Mouse (Mus musculus) embryo, embryonic 10 days (tissue): Measurements from ENCODE around the gene Use1.
A peak's percentile ranks its signal among the peaks of the same experiment; 100 is the strongest.
"Not testable (repeated sequence)": the region's sequence is repeated elsewhere in the genome, so short reads cannot be mapped to it uniquely, and the experiment has no call there.

Source experiments
- DNase-seq: peaks from one replicate; pipeline ENCODE4 v3.0.0-alpha.2; 2015; ENCODE audit warnings: low spot score

The Use1 gene

GRCm38 (mm10) chr8:71366771-71367528, at the start of gene Use1:
Gene Use1, plus strand, starts transcription at chr8:71366848.
- peak; percentile 99 for DNase-seq

- DNase-seq: not testable (repeated sequence)
Observed at GRCm38 (mm10) chr8:71318610-71319009, 48.0 kb upstream of the Use1 start.

GRCm38 (mm10) chr8:71319760-71320159, 46.9 kb upstream of the Use1 start:
- DNase-seq: not testable (repeated sequence)

- DNase-seq: no peak
Observed at GRCm38 (mm10) chr8:71322939-71323338, 43.7 kb upstream of the Use1 start.

DNA sequence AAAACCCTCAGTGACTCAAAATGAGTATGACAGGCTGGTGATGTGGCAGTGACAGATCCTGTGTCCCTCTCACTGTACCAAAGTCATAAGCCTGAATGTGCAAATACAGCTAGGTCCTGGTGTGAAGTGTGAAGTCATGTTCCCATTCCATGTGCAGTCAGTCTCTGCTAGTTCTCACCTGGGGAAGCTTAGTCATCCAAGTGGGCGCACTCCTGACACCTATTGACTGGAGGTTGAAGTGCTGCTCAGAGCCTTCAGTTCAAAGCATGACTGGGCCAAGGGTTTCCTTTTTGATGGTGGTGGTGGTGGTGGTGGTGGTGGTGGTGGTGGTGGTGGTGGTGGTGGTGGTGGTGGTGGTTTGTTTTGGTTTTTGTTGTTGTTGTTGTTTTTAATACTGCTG, 41.8 kb upstream of the Use1 start:
- peak; percentile 20 for DNase-seq

DNA sequence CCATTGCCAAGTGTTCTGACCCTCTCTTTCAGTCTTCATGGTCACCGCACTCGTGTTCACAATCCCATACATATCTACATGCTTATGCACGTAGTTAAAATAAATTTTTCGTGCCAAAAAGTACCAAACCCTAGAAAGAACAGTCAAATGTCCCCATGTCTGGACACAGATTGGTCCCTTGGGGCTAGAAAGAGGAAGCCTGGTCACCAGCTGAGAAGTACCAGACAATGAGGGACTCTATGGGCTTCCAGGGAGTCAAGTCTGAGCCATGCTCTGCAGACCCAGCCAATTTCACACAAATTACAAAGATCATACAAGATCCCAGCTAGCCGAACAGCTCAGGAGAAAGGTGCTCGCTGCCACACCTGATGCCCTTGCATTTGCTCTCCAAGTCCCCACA, 28.8 kb upstream of the Use1 start:
- not testable (repeated sequence) for DNase-seq

DNA sequence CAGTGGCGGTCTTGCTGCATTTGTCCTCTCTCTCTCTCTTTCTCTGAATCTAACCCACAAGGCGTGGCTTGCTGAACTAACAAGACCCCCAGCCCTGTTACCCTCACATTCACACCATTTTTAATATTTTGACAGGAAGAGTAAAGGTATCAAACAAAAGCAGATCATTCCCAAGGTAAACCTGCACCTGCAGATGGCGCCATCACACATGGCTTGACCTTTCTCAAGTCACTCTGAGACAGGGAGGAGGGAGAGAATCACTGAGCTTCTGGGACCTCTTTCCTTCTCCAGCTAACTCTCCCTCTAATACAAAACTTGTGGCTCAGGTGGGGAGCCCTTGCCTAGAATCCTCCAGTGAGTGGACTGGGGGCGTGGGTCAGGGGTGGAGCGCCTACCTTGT, 26.0 kb upstream of the Use1 start:
- peak; percentile 77 for DNase-seq

GRCm38 (mm10) chr8:71346581-71346980, 20.1 kb upstream of the Use1 start:
- DNase-seq: no peak

GRCm38 (mm10) chr8:71351117-71351516, 15.5 kb upstream of the Use1 start:
- no peak for DNase-seq

DNA sequence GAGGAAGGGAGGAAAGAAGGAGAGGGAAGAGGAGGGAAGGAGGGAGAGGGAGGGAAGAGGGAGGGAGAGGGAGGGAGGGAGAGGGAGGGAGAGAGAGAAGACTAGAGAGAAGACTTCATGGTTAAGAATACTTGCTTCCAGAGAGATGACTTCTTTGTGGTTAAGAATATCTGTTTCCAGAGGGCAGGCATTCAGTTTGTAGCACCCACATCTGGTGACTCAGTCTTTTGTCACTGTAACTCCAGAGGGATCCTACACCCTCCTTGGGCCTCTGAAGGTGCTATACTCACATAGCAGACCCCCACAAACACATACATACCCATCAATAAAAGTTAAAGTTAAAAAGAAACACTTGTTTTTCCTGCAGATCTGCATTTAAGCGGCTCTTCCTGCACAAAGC, 15.1 kb upstream of the Use1 start:
- DNase-seq: no peak

- no peak for DNase-seq
Observed at GRCm38 (mm10) chr8:71358026-71358425, 8.6 kb upstream of the Use1 start.

- no peak for DNase-seq
Observed at GRCm38 (mm10) chr8:71367529-71368176, 1.0 kb downstream of the Use1 start.

- no peak for DNase-seq
Observed at GRCm38 (mm10) chr8:71368366-71368765, 1.7 kb downstream of the Use1 start.

- DNase-seq: no peak
Observed at GRCm38 (mm10) chr8:71369040-71369718, 2.5 kb downstream of the Use1 start.

DNA sequence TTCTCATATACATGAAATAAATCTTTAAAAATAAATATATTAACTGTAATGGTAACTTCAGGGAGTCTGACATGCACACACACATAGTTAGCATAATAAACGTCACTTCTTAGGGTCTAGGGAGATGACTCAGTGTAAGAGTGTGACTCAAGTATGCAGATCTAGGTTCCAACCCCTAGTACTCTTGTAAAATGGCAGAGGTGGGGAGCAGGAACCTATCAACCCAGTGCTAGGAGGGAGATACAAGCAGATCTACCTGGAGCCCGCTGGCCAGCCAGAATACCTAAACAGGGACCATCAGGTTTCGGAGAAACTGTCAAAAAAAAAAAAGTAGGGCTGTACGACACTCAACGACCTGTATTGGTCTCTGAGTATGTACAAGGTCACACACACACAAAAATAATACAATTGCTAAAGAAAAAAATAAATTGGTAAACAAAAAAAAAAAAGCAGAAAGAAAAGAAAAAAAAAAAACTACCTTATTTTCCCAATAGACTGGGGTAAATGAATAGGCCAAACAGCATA, 4.1 kb downstream of the Use1 start:
- DNase-seq: no peak

- DNase-seq: peak; percentile 99
Observed at GRCm38 (mm10) chr8:71371236-71371848, 4.7 kb downstream of the Use1 start, which contains the start of gene Ocel1. Gene Ocel1, plus strand, starts transcription at chr8:71371298.

GRCm38 (mm10) chr8:71372427-71372826, 5.8 kb downstream of the Use1 start:
- no peak for DNase-seq

GRCm38 (mm10) chr8:71373000-71373399, 6.4 kb downstream of the Use1 start:
- no peak for DNase-seq

- peak; percentile 45 for DNase-seq
Observed at GRCm38 (mm10) chr8:71374616-71375206, 8.1 kb downstream of the Use1 start.

DNA sequence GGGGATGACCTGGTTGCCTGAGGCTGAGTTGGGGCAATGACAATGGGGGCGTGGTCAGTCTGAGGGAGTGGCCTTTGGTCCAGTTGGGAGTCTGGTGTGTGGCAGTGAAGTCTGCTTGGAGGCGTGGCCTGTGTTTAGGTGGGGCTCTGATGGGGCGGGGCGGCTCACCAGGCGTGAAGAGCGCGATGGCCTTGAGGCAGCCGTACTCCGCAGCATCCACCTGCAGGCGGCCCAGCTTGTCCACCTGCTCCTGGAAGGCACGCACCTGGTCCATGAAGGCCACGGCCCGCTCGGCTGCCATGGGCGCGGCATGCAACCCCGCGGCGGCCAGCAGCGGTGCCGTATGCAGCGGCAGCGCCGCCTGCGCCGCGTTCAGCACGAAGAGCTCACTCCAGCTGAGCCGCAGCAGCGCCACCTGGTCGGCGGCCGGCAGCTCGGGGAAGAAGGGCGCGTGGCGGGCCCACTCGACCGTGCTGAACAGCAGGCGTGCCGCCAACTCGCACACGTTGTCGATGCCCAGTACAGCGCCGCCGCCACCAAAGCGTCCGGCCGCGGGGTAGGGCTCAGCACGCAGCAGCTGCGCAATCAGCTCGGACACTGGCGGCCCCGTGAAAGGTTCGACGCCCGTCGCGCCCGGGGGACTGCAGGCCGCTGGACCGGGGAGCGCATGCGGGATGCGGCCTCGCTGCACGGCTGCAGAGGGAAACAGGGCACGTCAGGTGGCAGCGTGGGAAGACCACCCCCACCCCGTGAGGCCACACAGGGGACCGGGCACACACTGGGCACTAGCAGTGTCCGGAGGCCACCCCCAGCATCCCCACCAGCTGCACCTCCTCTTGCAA, 9.2 kb downstream of the Use1 start:
- DNase-seq: peak; percentile 85
